Mouse (Mus musculus) heart, embryonic 13.5 days (tissue): Measurements from ENCODE around the gene Drap1. TPM values are rescaled to one million over a fixed set of nuclear protein-coding genes. Genes with fewer than 3 reads are reported as not detected.

Experiments
- ATAC-seq: fragments of 200-750 bp; cut with Nextera tagmentation; 2 replicates; pipeline ENCODE4 v1.8.0; 2017; ENCODE audit warnings: moderate TSS enrichment; ENCODE audit not compliant: insufficient number of reproducible peaks, low FRiP score, low TSS enrichment; ENCODE audit errors: extremely low read depth
- H3K27ac ChIP-seq: fragments of 300-500 bp; sonication (generic); replicated peaks from 2 replicates; pipeline ENCODE4 v1.5.1; 2015; ENCODE audit warnings: moderate library complexity, mild to moderate bottlenecking, inconsistent platforms
- H3K27me3 ChIP-seq: fragments of 300-500 bp; sonication (generic); replicated peaks from 2 replicates; pipeline ENCODE4 v1.6.1; 2015; ENCODE audit warnings: mild to moderate bottlenecking, inconsistent platforms
- H3K36me3 ChIP-seq: fragments of 300-500 bp; sonication (generic); 2 replicates; pipeline ENCODE4 v1.6.1; 2015; ENCODE audit warnings: mild to moderate bottlenecking, inconsistent platforms
- H3K4me1 ChIP-seq: fragments of 300-500 bp; sonication (generic); 2 replicates; pipeline ENCODE4 v1.6.1; 2015; ENCODE audit warnings: inconsistent platforms
- H3K4me2 ChIP-seq: fragments of 300-500 bp; sonication (generic); 2 replicates; pipeline ENCODE4 v1.6.1; 2015; ENCODE audit warnings: inconsistent platforms, mild to moderate bottlenecking, moderate library complexity
- H3K4me3 ChIP-seq: fragments of 300-500 bp; sonication (generic); 2 replicates; pipeline ENCODE4 v1.5.1; 2015; ENCODE audit warnings: moderate library complexity, mild to moderate bottlenecking, inconsistent platforms
- H3K9ac ChIP-seq: fragments of 300-500 bp; sonication (generic); 2 replicates; pipeline ENCODE4 v1.6.1; 2015; ENCODE audit warnings: inconsistent platforms, mild to moderate bottlenecking, moderate library complexity
- H3K9me3 ChIP-seq: fragments of 300-500 bp; sonication (generic); 2 replicates; pipeline ENCODE4 v1.6.1; 2016; ENCODE audit warnings: inconsistent platforms
- WGBS: fragments of 180-500 bp; shearing (Covaris S2); methylation state at CpG from one replicate; pipeline ENCODE4 v1.1.7; 2015; ENCODE audit warnings: mixed read lengths; 5-methylcytosine and 5-hydroxymethylcytosine counted together
- polyA plus RNA-seq: library from polyadenylated mRNA; unstranded; fragments of >200 nt; fragmentation: Nextera tagmentation; extraction: Ambion mirVana; gene quantifications from 2 replicates; pipeline ENCODE4 v1.2.1, GENCODE M21; 2015

Drap1 gene
- polyA plus RNA-seq, result 190 and 213 TPM in 2 replicates

- WGBS, result under 1% methylated on average over 71 of the region's 87 CpGs
- Histone ChIP-seq H3K4me2 (peak within 1 kb of the TSS; percentile 71), H3K4me1 (peaks cover 30% of the 10 kb centered on the region), H3K27ac (peak within 1 kb of the TSS; percentile 92), H3K9me3 (no peaks in the 10 kb centered on the region), H3K4me3 (peak within 1 kb of the TSS; percentile 84), H3K9ac (peak within 1 kb of the TSS; percentile 94), H3K36me3 (peaks cover 55% of the 10 kb centered on the region), H3K27me3 (no peaks in the 10 kb centered on the region)
- peak; percentile 86 for ATAC-seq
Measured at GRCm38 (mm10) chr19:5424782-5425741, at the start of gene Drap1, which contains the start of gene AI837181. Gene Drap1, minus strand, starts transcription at chr19:5424979. Gene AI837181, plus strand, starts transcription at chr19:5425144.

GRCm38 (mm10) chr19:5473720-5474119 is 48.9 kb upstream of the Drap1 start, which contains the start of gene Efemp2:
Gene Efemp2, plus strand, starts transcription at chr19:5473954.
- no peaks in the 10 kb centered on the region for H3K9me3 ChIP-seq
- H3K27me3 ChIP-seq, result no peaks in the 10 kb centered on the region
- peak within 1 kb of the TSS; percentile 75 for H3K4me2 ChIP-seq
- ATAC-seq, result peak; percentile 66; the same call in 1 of the 2 replicates
- under 1% methylated on average over 22 of the region's 22 CpGs for WGBS
- peak within 1 kb of the TSS; percentile 92 for H3K9ac ChIP-seq
- H3K36me3 ChIP-seq, result peaks cover 25% of the 10 kb centered on the region
- peaks cover 24% of the 10 kb centered on the region for H3K4me1 ChIP-seq
- H3K27ac ChIP-seq, result peak within 1 kb of the TSS; percentile 86
- H3K4me3 ChIP-seq, result peak within 1 kb of the TSS; percentile 69

GRCm38 (mm10) chr19:5472857-5473256 is 48.1 kb upstream of the Drap1 start:
- Histone ChIP-seq H3K27ac (no peak overlapping the region), H3K4me2 (no peak overlapping the region), H3K4me1 (peaks cover 28% of the 10 kb centered on the region), H3K4me3 (no peak overlapping the region), H3K36me3 (peaks cover 21% of the 10 kb centered on the region), H3K9ac (no peak overlapping the region), H3K9me3 (no peaks in the 10 kb centered on the region), H3K27me3 (no peaks in the 10 kb centered on the region)
- 70% methylated on average over 3 of the region's 3 CpGs for WGBS
- ATAC-seq, result no peak

- no peaks in the 10 kb centered on the region for H3K9me3 ChIP-seq
- H3K9ac ChIP-seq, result no peak overlapping the region
- peaks cover 28% of the 10 kb centered on the region for H3K4me1 ChIP-seq
- no peaks in the 10 kb centered on the region for H3K27me3 ChIP-seq
- ATAC-seq, result no peak
- no peak overlapping the region for H3K4me3 ChIP-seq
- H3K4me2 ChIP-seq, result no peak overlapping the region
- H3K27ac ChIP-seq, result no peak overlapping the region
- peaks cover 21% of the 10 kb centered on the region for H3K36me3 ChIP-seq
- 60% methylated on average over 5 of the region's 5 CpGs for WGBS
Measured at GRCm38 (mm10) chr19:5471846-5472245, 47.1 kb upstream of the Drap1 start.

- ATAC-seq, result no peak
- Histone ChIP-seq H3K4me1 (peaks cover 18% of the 10 kb centered on the region), H3K9ac (no peak within 1 kb of the TSS), H3K36me3 (peaks cover 46% of the 10 kb centered on the region), H3K27ac (no peak within 1 kb of the TSS), H3K9me3 (no peaks in the 10 kb centered on the region), H3K4me3 (no peak within 1 kb of the TSS), H3K4me2 (no peak within 1 kb of the TSS), H3K27me3 (no peaks in the 10 kb centered on the region)
- 50% methylated on average over 5 of the region's 5 CpGs for WGBS
Measured at GRCm38 (mm10) chr19:5468374-5468773, 43.6 kb upstream of the Drap1 start, which contains the start of gene Ctsw. Gene Ctsw, minus strand, starts transcription at chr19:5468507.

- H3K4me3 ChIP-seq, result no peak overlapping the region
- no peak overlapping the region for H3K27ac ChIP-seq
- no peaks in the 10 kb centered on the region for H3K27me3 ChIP-seq
- peaks cover 19% of the 10 kb centered on the region for H3K4me1 ChIP-seq
- no peak overlapping the region for H3K4me2 ChIP-seq
- H3K9me3 ChIP-seq, result no peaks in the 10 kb centered on the region
- WGBS, result 91% methylated on average over 6 of the region's 6 CpGs
- H3K36me3 ChIP-seq, result peaks cover 59% of the 10 kb centered on the region
- H3K9ac ChIP-seq, result no peak overlapping the region
- ATAC-seq, result no peak
Measured at GRCm38 (mm10) chr19:5466916-5467500, 42.2 kb upstream of the Drap1 start.

- Histone ChIP-seq H3K4me1 (peaks cover 32% of the 10 kb centered on the region), H3K9ac (peak overlapping the region; percentile 78; the same call in 1 of the 2 replicates), H3K36me3 (peaks cover 65% of the 10 kb centered on the region), H3K9me3 (no peaks in the 10 kb centered on the region), H3K4me2 (peak overlapping the region; percentile 64), H3K4me3 (peak overlapping the region; percentile 41; the same call in 1 of the 2 replicates), H3K27me3 (no peaks in the 10 kb centered on the region), H3K27ac (no peak overlapping the region)
- no peak for ATAC-seq
- 91% methylated on average over 8 of the region's 8 CpGs for WGBS
Measured at GRCm38 (mm10) chr19:5465037-5465436, 40.3 kb upstream of the Drap1 start.

- peaks cover 36% of the 10 kb centered on the region for H3K4me1 ChIP-seq
- peak overlapping the region; percentile 78 for H3K9ac ChIP-seq
- ATAC-seq, result no peak
- H3K4me3 ChIP-seq, result peak overlapping the region; percentile 41
- H3K27me3 ChIP-seq, result no peaks in the 10 kb centered on the region
- peak overlapping the region; percentile 86 for H3K27ac ChIP-seq
- WGBS, result 45% methylated on average over 15 of the region's 15 CpGs
- peak overlapping the region; percentile 64 for H3K4me2 ChIP-seq
- H3K36me3 ChIP-seq, result peaks cover 65% of the 10 kb centered on the region
- no peaks in the 10 kb centered on the region for H3K9me3 ChIP-seq
Measured at GRCm38 (mm10) chr19:5463791-5464562, 39.2 kb upstream of the Drap1 start.

- Histone ChIP-seq H3K4me2 (no peak overlapping the region), H3K27me3 (no peaks in the 10 kb centered on the region), H3K9me3 (no peaks in the 10 kb centered on the region), H3K36me3 (peaks cover 65% of the 10 kb centered on the region), H3K9ac (no peak overlapping the region), H3K4me1 (peaks cover 37% of the 10 kb centered on the region), H3K4me3 (no peak overlapping the region), H3K27ac (no peak overlapping the region)
- ATAC-seq, result no peak
- WGBS, result 82% methylated on average over 9 of the region's 9 CpGs
Measured at GRCm38 (mm10) chr19:5463212-5463611, 38.4 kb upstream of the Drap1 start.

GRCm38 (mm10) chr19:5461411-5461810 is 36.6 kb upstream of the Drap1 start:
- ATAC-seq, result no peak
- WGBS, result 79% methylated on average over 6 of the region's 6 CpGs
- no peaks in the 10 kb centered on the region for H3K27me3 ChIP-seq
- H3K4me1 ChIP-seq, result peaks cover 45% of the 10 kb centered on the region
- peaks cover 47% of the 10 kb centered on the region for H3K36me3 ChIP-seq
- no peaks in the 10 kb centered on the region for H3K9me3 ChIP-seq
- no peak overlapping the region for H3K27ac ChIP-seq
- peak overlapping the region; percentile 68 for H3K4me3 ChIP-seq
- peak overlapping the region; percentile 86 for H3K9ac ChIP-seq
- peak overlapping the region; percentile 95 for H3K4me2 ChIP-seq
